Mouse (Mus musculus) spleen, postnatal 0 days (tissue): ENCODE measurements around the gene Gm21887. TPM values are rescaled to one million over a fixed set of nuclear protein-coding genes. Genes with fewer than 3 reads are reported as not detected.

Experiments
- polyA plus RNA-seq: library from polyadenylated mRNA; unstranded; fragments of >200 nt; fragmentation: Nextera tagmentation; extraction: Ambion mirVana; gene quantifications from 2 replicates; pipeline ENCODE4 v1.2.1, GENCODE M21; 2015

Gene Gm21887
- 105 and 165 TPM in 2 replicates for polyA plus RNA-seq

DNA sequence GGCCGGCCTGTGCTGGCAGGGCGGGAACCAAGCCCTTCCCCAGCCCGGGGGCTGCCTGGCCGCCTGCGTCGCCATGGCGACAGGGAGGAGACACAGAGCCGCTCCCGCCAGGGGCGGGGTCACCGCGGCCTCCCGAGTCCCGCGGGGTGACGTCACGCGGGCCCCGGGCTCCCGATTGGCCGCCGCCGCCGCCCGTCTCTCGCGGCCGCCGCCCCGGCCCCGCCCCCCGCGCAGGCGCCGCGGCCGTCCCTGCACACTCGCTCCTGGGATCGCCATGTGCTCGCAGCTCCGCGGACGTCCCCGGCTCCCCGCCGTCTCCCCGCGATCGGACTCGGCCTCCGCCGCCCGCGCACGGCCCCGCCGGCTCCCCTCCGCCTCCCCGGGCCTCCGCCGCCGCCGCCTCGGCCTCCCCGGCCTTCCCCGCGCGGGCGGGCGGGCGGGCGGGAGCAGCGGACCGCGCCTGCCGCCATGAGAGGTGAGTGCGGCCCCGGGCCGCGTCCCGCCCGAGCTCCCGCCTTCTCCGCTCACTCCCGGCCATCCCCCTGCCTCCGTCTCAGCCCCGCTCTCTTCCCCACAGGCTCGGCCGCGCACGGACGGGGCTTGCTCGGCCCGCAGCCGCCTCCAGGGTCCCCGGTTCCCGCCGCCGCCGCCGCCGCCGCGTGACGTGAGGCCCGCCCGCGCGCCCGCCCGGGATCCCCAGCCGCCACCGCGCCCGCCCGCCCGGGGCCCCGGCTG lies at the start of gene Gm21887:
Gene Gm21887, plus strand, starts transcription at position 644 of the 735 bp plus-strand sequence.

Other genes with a start within 250 kb of the Gm21887 start
- not detected in 2 replicates for gene 4933400A11Rik, start 230.0 kb upstream of the Gm21887 start, polyA plus RNA-seq